Mouse (Mus musculus): ENCODE measurements at regions not wholly inside any gene's neighbourhood (a gene's known extent, or its start where the extent isn't known, plus 50 kb on each side); places are given as distances from the start of the nearest gene placed in this dataset.

DNA sequence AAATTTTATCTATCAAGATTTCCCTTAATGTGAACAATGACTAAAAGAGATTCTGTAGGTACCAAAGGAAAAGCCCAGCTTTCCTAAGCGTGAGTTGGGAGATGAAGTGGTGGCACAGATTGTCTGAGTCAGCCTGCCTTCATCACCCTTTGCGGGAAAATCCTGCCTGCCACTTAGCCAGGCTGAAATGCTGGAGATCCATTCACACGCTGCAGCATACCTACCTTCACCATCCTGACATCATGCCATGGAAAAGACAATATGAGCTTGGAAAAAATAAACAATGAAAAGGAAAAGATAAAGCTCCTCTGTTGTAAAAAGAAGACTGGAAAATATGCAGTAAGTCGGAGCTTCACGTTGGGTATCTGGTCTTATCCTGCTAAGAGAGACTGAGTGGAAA lies 537.0 kb downstream of the Gja1 start:
- H3K4me3 ChIP-seq (ENCODE audit: low read depth, low read length), result no peak overlapping the region
- TF ChIP-seq CTCF (IDR thresholded peaks at IDR 0.05; ENCODE audit: extremely low read depth, insufficient read length, insufficient replicate concordance, low read depth, low read length), result no peak
- TF ChIP-seq POLR2A (IDR thresholded peaks at IDR 0.05; ENCODE audit: low read depth, low read length), result no peak
- H3K4me1 ChIP-seq (ENCODE audit: control insufficient read depth, insufficient read depth, insufficient read length, low read length), result no peaks in the 10 kb centered on the region
- no peaks in the 10 kb centered on the region for H3K27me3 ChIP-seq (ENCODE audit: control insufficient read depth, insufficient read depth, low read length)
- 69% methylated on average over 5 of the region's 5 CpGs for WGBS
- H3K27ac ChIP-seq (ENCODE audit: insufficient read depth, low read depth, low read length), result no peak overlapping the region
- H3K36me3 ChIP-seq (ENCODE audit: control insufficient read depth, insufficient read depth, low read length), result no peaks in the 10 kb centered on the region

DNA sequence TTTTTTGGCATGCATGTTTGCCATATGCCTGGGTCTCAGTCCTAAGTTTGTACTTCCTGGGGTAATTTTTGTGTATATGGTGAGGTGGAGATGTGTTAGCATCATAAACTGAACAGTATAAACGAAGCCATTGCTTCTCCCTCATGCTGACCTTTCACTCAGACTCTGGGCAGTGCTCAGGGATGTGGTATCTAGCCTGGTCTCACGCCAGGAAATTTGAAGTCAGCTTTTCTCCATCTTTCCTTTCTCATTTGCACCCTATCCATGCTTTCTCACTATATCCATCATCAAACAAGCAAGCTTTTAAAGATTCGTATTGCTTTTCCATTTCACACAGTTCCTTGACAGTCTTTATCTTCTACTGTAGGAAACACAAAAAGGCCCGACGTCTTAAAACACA lies 541.3 kb downstream of the Gja1 start:
- H3K4me1 ChIP-seq (ENCODE audit: control insufficient read depth, insufficient read depth, insufficient read length, low read length), result peaks cover 2% of the 10 kb centered on the region; the same call in 1 of the 2 replicates
- no peak overlapping the region for H3K27ac ChIP-seq (ENCODE audit: insufficient read depth, low read depth, low read length)
- no peaks in the 10 kb centered on the region for H3K27me3 ChIP-seq (ENCODE audit: control insufficient read depth, insufficient read depth, low read length)
- no peak overlapping the region for H3K4me3 ChIP-seq (ENCODE audit: low read depth, low read length)
- WGBS, result 77% methylated on average over 5 of the region's 5 CpGs
- H3K36me3 ChIP-seq (ENCODE audit: control insufficient read depth, insufficient read depth, low read length), result no peaks in the 10 kb centered on the region
- TF ChIP-seq CTCF (IDR thresholded peaks at IDR 0.05; ENCODE audit: extremely low read depth, insufficient read length, insufficient replicate concordance, low read depth, low read length) (no peak), POLR2A (IDR thresholded peaks at IDR 0.05; ENCODE audit: low read depth, low read length) (no peak)

DNA sequence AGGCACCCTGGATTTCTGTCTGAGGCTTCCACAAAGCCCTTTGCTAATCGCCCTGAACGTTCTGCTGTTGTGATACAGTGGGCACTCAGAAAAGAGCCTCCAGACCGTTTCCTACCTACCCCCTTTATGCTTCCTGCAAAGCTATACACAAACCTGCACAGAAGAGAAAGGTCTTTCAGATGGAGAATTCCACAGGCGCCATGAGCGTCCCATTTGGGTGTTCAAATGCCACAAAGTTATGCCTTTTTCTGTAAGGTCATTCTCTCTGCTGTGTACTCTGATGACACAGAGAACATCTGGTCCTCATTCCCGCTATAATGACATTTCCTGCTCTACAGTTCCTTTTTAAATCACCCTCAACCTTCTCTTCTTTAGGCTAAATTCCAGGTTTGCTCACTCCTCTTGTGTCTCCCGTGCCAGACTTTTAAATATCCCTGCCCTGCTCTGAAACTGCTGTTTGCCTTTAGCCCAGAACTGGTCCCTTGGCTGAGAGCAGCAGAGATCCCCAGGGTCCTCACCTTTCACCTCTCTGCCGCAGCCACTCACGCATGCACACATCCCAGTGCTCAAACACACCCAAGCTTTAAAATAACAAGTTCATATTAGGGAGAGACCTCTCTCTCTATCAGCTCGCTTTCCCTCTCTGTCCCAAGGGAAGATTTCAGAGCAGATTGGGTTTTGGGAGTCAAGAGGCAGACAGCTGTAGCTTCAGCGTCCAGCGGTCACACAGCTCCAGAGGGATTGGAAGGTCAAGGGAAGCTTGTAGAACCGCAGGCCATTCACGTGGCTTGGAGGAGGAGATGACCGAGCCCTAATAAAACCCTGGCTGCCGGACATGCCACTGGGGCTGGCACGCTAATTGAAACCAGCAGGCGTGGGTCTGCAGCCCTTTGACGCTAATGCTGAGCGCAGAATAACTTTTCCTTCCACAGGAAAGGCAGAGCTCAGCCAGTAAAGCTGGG lies 543.9 kb downstream of the Gja1 start:
- H3K27ac ChIP-seq (ENCODE audit: insufficient read depth, low read depth, low read length), result peak overlapping the region; percentile 31; the same call in 1 of the 2 replicates
- TF ChIP-seq POLR2A (IDR thresholded peaks at IDR 0.05; ENCODE audit: low read depth, low read length), result no peak
- TF ChIP-seq CTCF (IDR thresholded peaks at IDR 0.05; ENCODE audit: extremely low read depth, insufficient read length, insufficient replicate concordance, low read depth, low read length), result no peak
- H3K27me3 ChIP-seq (ENCODE audit: control insufficient read depth, insufficient read depth, low read length), result no peaks in the 10 kb centered on the region
- H3K4me1 ChIP-seq (ENCODE audit: control insufficient read depth, insufficient read depth, insufficient read length, low read length), result peaks cover 2% of the 10 kb centered on the region; the same call in 1 of the 2 replicates
- H3K4me3 ChIP-seq (ENCODE audit: low read depth, low read length), result 0 out of 2 replicates have a peak overlapping the region, but pooled peaks have one; percentile 5
- no peaks in the 10 kb centered on the region for H3K36me3 ChIP-seq (ENCODE audit: control insufficient read depth, insufficient read depth, low read length)
- WGBS, result 62% methylated on average over 20 of the region's 20 CpGs

DNA sequence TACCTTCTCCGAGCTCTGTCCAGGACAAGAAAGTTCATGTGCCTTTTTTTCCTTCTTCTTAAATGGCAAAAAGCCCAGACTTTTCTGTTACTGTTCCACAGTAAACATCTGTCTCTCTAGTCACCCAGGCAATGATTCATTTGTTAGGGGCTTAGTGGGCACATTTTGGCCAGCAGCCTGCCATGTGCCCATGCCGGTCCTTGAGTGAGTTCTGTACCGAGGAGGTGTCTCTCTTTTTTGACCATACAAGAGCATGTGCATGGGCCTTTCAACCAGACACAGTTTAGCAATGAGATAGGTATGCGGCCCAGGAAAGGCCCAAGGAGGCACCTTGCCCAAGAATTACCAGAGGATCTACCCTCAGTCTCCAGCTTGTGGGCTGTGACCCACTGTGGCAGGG lies 551.0 kb upstream of the Hsf2 start:
- TF ChIP-seq POLR2A (IDR thresholded peaks at IDR 0.05; ENCODE audit: low read depth, low read length) (no peak), CTCF (IDR thresholded peaks at IDR 0.05; ENCODE audit: extremely low read depth, insufficient read length, insufficient replicate concordance, low read depth, low read length) (no peak)
- no peaks in the 10 kb centered on the region for H3K27me3 ChIP-seq (ENCODE audit: control insufficient read depth, insufficient read depth, low read length)
- H3K4me3 ChIP-seq (ENCODE audit: low read depth, low read length), result no peak overlapping the region
- no peaks in the 10 kb centered on the region for H3K4me1 ChIP-seq (ENCODE audit: control insufficient read depth, insufficient read depth, insufficient read length, low read length)
- H3K27ac ChIP-seq (ENCODE audit: insufficient read depth, low read depth, low read length), result no peak overlapping the region
- H3K36me3 ChIP-seq (ENCODE audit: control insufficient read depth, insufficient read depth, low read length), result no peaks in the 10 kb centered on the region
- WGBS, result 85% methylated on average over 4 of the region's 4 CpGs

DNA sequence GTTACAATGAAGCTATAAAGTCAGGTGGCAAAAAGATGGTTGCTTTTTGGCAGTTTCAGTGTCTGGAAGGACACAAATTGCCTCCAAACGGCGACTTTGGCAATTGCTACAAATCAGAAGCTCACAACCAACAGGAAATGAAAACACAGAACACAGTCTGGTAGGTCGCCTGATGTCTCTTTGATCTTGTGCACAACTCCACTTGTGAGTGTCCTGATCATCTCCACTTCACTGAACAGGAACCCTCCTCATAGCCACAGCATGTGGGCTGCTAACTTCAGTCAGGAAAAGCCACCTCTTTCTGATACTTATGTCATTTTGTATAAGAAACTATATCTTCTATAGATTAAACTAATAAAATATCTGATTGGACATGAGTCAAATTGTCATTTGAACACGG lies 544.2 kb upstream of the Hsf2 start:
- H3K27me3 ChIP-seq (ENCODE audit: control insufficient read depth, insufficient read depth, low read length), result no peaks in the 10 kb centered on the region
- TF ChIP-seq CTCF (IDR thresholded peaks at IDR 0.05; ENCODE audit: extremely low read depth, insufficient read length, insufficient replicate concordance, low read depth, low read length) (no peak), POLR2A (IDR thresholded peaks at IDR 0.05; ENCODE audit: low read depth, low read length) (no peak)
- WGBS, result 67% methylated on average over 4 of the region's 4 CpGs

DNA sequence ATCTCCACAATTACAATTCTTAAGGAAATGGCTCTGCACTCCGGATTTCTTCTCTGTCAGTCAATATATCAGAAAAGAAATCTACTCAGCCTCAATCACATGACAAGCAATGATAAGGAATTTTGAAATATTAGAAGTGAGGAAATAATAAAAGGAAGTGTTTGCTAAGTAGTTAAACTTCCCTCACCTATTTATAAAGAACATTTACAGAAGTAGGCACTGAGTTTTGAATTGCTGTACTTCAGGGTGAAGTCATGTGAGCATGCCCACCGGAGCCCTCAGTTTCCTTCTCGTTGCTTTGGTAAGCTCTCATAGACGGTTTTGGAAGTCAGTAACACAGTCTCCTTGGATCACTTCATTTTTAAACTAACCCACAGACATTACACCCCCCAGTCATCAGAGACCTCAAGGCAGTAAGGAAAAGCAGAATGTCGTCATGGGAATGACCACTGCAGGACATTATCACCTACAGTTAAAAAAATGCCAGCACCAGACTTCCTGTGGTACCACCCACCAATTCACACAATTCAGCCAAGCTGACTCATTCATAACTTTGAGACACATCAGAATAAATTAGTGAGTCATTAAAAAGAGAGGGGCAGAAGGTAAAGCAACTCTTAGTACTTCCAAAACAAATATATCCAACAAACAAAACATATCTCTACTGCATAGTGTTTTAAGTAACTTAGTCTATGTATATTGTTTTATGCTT lies 541.6 kb upstream of the Hsf2 start:
- H3K27ac ChIP-seq (ENCODE audit: insufficient read depth, low read depth, low read length), result no peak overlapping the region
- no peak for TF ChIP-seq CTCF (IDR thresholded peaks at IDR 0.05; ENCODE audit: extremely low read depth, insufficient read length, insufficient replicate concordance, low read depth, low read length)
- TF ChIP-seq POLR2A (IDR thresholded peaks at IDR 0.05; ENCODE audit: low read depth, low read length), result no peak
- no peaks in the 10 kb centered on the region for H3K36me3 ChIP-seq (ENCODE audit: control insufficient read depth, insufficient read depth, low read length)
- 65% methylated on average over 5 of the region's 5 CpGs for WGBS
- H3K4me1 ChIP-seq (ENCODE audit: control insufficient read depth, insufficient read depth, insufficient read length, low read length), result no peaks in the 10 kb centered on the region
- no peaks in the 10 kb centered on the region for H3K27me3 ChIP-seq (ENCODE audit: control insufficient read depth, insufficient read depth, low read length)
- H3K4me3 ChIP-seq (ENCODE audit: low read depth, low read length), result no peak overlapping the region

More for the DNA sequence above, 544.2 kb upstream of the Hsf2 start:
- no peaks in the 10 kb centered on the region for H3K36me3 ChIP-seq (ENCODE audit: control insufficient read depth, insufficient read depth, low read length)
- H3K27ac ChIP-seq (ENCODE audit: insufficient read depth, low read depth, low read length), result no peak overlapping the region
- H3K4me1 ChIP-seq (ENCODE audit: control insufficient read depth, insufficient read depth, insufficient read length, low read length), result no peaks in the 10 kb centered on the region
- no peak overlapping the region for H3K4me3 ChIP-seq (ENCODE audit: low read depth, low read length)

DNA sequence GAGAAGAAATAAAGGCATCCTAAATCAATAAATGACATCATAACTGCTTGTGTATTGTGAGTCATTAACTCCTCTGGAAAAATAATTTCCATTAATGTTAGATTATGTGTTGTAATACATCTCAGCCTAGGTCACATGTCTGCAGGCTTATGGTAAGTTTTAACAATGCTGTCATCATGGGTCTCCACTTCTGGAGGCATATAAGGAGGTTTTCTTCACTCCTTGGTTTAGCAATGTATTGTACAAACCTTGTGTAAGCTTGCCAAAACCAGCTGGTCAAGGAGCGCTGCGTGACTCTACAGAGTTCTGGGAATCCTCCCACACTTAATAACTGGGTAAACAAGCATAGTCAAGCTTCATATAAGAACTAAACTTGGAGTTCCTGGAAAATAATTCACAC lies 529.5 kb upstream of the Hsf2 start:
- no peaks in the 10 kb centered on the region for H3K27me3 ChIP-seq (ENCODE audit: control insufficient read depth, insufficient read depth, low read length)
- H3K27ac ChIP-seq (ENCODE audit: insufficient read depth, low read depth, low read length), result no peak overlapping the region
- TF ChIP-seq POLR2A (IDR thresholded peaks at IDR 0.05; ENCODE audit: low read depth, low read length), result no peak
- TF ChIP-seq CTCF (IDR thresholded peaks at IDR 0.05; ENCODE audit: extremely low read depth, insufficient read length, insufficient replicate concordance, low read depth, low read length), result no peak
- H3K4me3 ChIP-seq (ENCODE audit: low read depth, low read length), result no peak overlapping the region
- WGBS, result 75% methylated on average over 2 of the region's 2 CpGs
- no peaks in the 10 kb centered on the region for H3K36me3 ChIP-seq (ENCODE audit: control insufficient read depth, insufficient read depth, low read length)
- no peaks in the 10 kb centered on the region for H3K4me1 ChIP-seq (ENCODE audit: control insufficient read depth, insufficient read depth, insufficient read length, low read length)

Data from small intestine, adult 2 months (tissue).